Mouse (Mus musculus) lung, adult 2 months (tissue): ENCODE data around the gene Gm11020.

ENCODE experiments used
- CTCF ChIP-seq: fragments of 200-500 bp; IDR thresholded peaks from 2 replicates; pipeline ENCODE4 v1.5.1; 2011; ENCODE audit warnings: mild to moderate bottlenecking, low read length, control low read depth; ENCODE audit not compliant: insufficient read depth
- POLR2A ChIP-seq: fragments of 200-500 bp; IDR thresholded peaks from 2 replicates; pipeline ENCODE4 v1.6.1; 2011; ENCODE audit warnings: low read depth, mild to moderate bottlenecking, control low read depth, low read length, borderline replicate concordance; ENCODE audit errors: extremely low read depth

- TF ChIP-seq POLR2A: no peak
- no peak for TF ChIP-seq CTCF
These were observed 27.0 kb upstream of the Gm11020 start for GRCm38 (mm10) chr8:104294396-104294795.
